Mouse (Mus musculus) ES-E14 (cell line): ENCODE measurements at regions not wholly inside any gene's neighbourhood (a gene's known extent, or its start where the extent isn't known, plus 50 kb on each side); places are given as distances from the start of the nearest gene placed in this dataset.

Source experiments
- CHD2 ChIP-seq: IDR thresholded peaks from 2 replicates; pipeline ENCODE4 v1.6.1; 2014; ENCODE audit warnings: mild to moderate bottlenecking, low read depth, low read length, inconsistent platforms
- HCFC1 ChIP-seq: IDR thresholded peaks from 2 replicates; pipeline ENCODE4 v1.6.1; 2012; ENCODE audit warnings: low read length, inconsistent platforms, borderline replicate concordance; ENCODE audit not compliant: insufficient read depth
- MAFK ChIP-seq: IDR thresholded peaks from 2 replicates; pipeline ENCODE4 v1.6.1; 2014; ENCODE audit warnings: mild to moderate bottlenecking, low read depth, low read length, inconsistent platforms; ENCODE audit not compliant: insufficient read depth
- ZC3H11A ChIP-seq: IDR thresholded peaks from 2 replicates; pipeline ENCODE4 v1.6.1; 2012; ENCODE audit warnings: low read depth, mild to moderate bottlenecking, inconsistent platforms, low read length, borderline replicate concordance
- ZNF384 ChIP-seq: IDR thresholded peaks from 2 replicates; pipeline ENCODE4 v1.6.1; 2012; ENCODE audit warnings: low read depth, low read length, inconsistent platforms

GRCm38 (mm10) chr3:52857076-52857475 is 160.0 kb downstream of the Cog6 start:
- no peak for TF ChIP-seq HCFC1
- no peak for TF ChIP-seq CHD2
- TF ChIP-seq MAFK, result no peak
- TF ChIP-seq ZC3H11A, result no peak
- TF ChIP-seq ZNF384, result no peak
